Mouse (Mus musculus) liver, embryonic 15.5 days (tissue): ENCODE measurements around the gene Olfr574. TPM values are rescaled to one million over a fixed set of nuclear protein-coding genes. Genes with fewer than 3 reads are reported as not detected.

Source experiments
- ATAC-seq: fragments of 200-750 bp; cut with Nextera tagmentation; 2 replicates; pipeline ENCODE4 v1.8.0; 2017; ENCODE audit warnings: moderate number of reproducible peaks, mild to moderate bottlenecking, moderate library complexity; ENCODE audit not compliant: insufficient read depth
- H3K27ac ChIP-seq: fragments of 300-500 bp; sonication (generic); replicated peaks from 2 replicates; pipeline ENCODE4 v1.5.1; 2015; ENCODE audit warnings: mild to moderate bottlenecking, inconsistent platforms
- H3K27me3 ChIP-seq: fragments of 300-500 bp; sonication (generic); 2 replicates; pipeline ENCODE4 v1.6.1; 2015; ENCODE audit warnings: mild to moderate bottlenecking, inconsistent platforms
- H3K36me3 ChIP-seq: fragments of 300-500 bp; sonication (generic); replicated peaks from 2 replicates; pipeline ENCODE4 v1.6.1; 2015; ENCODE audit warnings: moderate library complexity, mild to moderate bottlenecking, inconsistent platforms
- H3K4me1 ChIP-seq: fragments of 300-500 bp; sonication (generic); replicated peaks from 2 replicates; pipeline ENCODE4 v1.6.1; 2015; ENCODE audit warnings: inconsistent platforms
- H3K4me2 ChIP-seq: fragments of 300-500 bp; sonication (generic); 2 replicates; pipeline ENCODE4 v1.6.1; 2015; ENCODE audit warnings: moderate library complexity, mild to moderate bottlenecking, inconsistent platforms
- H3K4me3 ChIP-seq: fragments of 300-500 bp; sonication (generic); replicated peaks from 2 replicates; pipeline ENCODE4 v1.5.1; 2015; ENCODE audit warnings: mild to moderate bottlenecking, inconsistent platforms
- H3K9ac ChIP-seq: fragments of 300-500 bp; sonication (generic); 2 replicates; pipeline ENCODE4 v1.6.1; 2015; ENCODE audit warnings: moderate library complexity, mild to moderate bottlenecking, inconsistent platforms
- H3K9me3 ChIP-seq: fragments of 300-500 bp; sonication (generic); replicated peaks from 2 replicates; pipeline ENCODE4 v1.6.1; 2016; ENCODE audit warnings: inconsistent platforms
- WGBS: fragments of 180-500 bp; shearing (Covaris S2); methylation state at CpG from one replicate; pipeline ENCODE4 v1.1.7; 2015; ENCODE audit warnings: mixed read lengths; ENCODE audit not compliant: insufficient replicate concordance; 5-methylcytosine and 5-hydroxymethylcytosine counted together
- polyA plus RNA-seq: library from polyadenylated mRNA; unstranded; fragments of >200 nt; fragmentation: Nextera tagmentation; extraction: Ambion mirVana; gene quantifications from 2 replicates; pipeline ENCODE4 v1.2.1, GENCODE M21; 2015

Olfr574 gene
- polyA plus RNA-seq: not detected in 2 replicates

DNA sequence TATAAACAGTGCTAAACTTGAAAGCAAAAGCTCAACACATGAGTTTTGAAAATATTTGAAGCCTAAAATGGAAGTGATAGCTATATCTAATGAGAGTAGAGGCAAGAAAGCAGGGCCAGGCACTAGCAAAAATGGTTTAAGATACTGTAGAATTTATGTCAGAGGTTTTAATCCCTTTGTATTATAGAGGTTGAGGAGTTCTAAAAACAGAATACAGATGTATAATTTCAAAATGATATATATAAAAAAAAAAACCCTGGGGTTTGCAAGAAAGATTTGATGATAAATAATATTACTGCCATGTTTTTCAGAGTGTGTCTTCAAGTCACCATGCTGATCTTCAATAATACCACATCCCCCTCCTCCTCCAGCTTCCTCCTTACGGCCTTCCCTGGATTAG, at the start of gene Olfr574:
Gene Olfr574, plus strand, starts transcription at position 301 of the 400 bp plus-strand sequence.
- Histone ChIP-seq H3K4me1 (no peaks in the 10 kb centered on the region), H3K36me3 (no peaks in the 10 kb centered on the region), H3K9me3 (no peaks in the 10 kb centered on the region), H3K4me2 (no peak within 1 kb of the TSS), H3K27ac (no peak within 1 kb of the TSS), H3K4me3 (no peak within 1 kb of the TSS), H3K9ac (no peak within 1 kb of the TSS), H3K27me3 (no peaks in the 10 kb centered on the region)
- no peak for ATAC-seq
- 81% methylated on average over 1 of the region's 1 CpGs for WGBS

DNA sequence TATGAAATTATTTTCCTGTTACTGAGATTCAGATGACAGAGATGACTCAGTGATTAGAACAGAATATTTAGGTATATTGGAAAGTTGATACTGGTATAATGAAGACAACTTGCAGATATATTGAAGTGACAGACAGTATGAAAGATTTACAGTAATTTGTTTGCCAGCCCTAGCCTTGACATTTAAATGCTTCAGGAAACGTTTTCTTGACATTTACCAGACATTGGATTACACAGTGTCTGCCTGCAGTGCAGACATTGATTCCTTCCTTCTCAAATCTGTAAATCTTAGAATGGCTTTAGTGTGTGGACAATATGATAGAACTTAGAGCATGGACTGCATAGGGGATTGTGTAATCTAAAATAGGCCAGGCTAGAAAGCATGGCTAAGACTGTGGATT, 33.0 kb upstream of the Olfr574 start:
- Histone ChIP-seq H3K9me3 (no peaks in the 10 kb centered on the region), H3K4me3 (no peak overlapping the region), H3K9ac (no peak overlapping the region), H3K27me3 (no peaks in the 10 kb centered on the region), H3K27ac (no peak overlapping the region), H3K36me3 (no peaks in the 10 kb centered on the region), H3K4me2 (no peak overlapping the region), H3K4me1 (no peaks in the 10 kb centered on the region)
- 14% methylated on average over 1 of the region's 1 CpGs for WGBS
- ATAC-seq: no peak

DNA sequence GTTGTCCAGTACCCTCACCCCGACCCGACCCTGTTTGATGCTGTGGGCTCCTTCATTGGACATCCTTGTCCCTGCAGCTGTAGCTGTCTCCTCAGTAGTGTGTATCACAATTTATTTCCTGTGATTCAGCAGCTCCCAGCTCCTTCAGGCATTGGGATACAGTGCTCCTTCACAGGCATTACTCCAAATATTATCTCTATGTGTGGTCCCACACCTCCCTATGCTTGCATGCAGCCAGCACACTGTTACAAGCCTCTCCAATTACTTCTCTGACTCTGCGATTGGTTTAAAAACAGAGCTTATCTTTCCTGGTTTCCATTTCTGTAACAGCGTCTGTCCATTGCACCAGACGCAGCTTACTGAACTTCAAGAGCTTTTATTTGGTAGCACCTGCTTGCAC, 31.9 kb upstream of the Olfr574 start:
- 48% methylated on average over 5 of the region's 5 CpGs for WGBS
- Histone ChIP-seq H3K4me3 (no peak overlapping the region), H3K4me1 (no peaks in the 10 kb centered on the region), H3K9me3 (no peaks in the 10 kb centered on the region), H3K36me3 (no peaks in the 10 kb centered on the region), H3K27ac (no peak overlapping the region), H3K4me2 (no peak overlapping the region), H3K27me3 (no peaks in the 10 kb centered on the region), H3K9ac (no peak overlapping the region)
- no peak for ATAC-seq

DNA sequence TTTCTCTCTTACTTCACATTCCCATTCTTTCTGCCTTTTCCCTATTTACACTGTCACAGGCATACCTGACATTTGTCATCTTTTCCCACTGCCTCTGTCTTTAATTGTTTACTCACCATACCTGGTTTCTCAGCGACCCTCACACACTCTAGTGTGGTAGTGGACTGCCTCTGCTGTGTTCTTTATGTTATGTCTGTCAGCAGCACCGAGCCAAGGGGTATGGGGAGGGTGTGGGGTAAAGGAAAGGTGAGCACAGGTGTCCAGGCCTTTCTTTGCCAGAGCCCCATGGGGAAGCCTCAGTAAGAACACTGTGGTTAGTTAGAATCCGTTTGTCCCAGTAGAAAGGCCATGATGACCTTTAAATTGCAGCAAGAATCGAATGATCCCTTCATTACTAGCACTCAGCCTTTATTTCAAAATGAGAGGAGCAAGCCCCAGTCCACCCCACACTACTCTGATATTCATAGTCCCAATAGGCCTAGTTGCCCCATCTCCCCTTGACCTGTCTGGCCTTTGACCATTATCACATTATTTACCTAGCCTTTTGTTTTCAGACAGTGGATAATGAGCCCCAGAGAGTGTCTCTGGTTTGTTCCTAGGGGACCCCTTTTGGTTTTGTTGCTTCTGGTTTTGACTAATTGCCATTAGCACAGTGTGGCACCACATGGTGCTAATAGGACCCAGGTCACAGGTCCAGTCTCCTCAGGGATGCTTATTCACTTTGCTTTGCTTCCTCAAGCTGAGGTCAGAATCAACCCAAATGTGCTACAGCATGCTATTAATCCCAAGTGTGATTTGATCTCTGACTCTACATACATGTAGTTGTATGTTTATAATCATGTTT, 31.0 kb upstream of the Olfr574 start, which contains the start of gene Olfr571:
Gene Olfr571, minus strand, starts transcription at position 505 of the 844 bp plus-strand sequence.
- no peak within 1 kb of the TSS for H3K9ac ChIP-seq
- ATAC-seq: no peak
- H3K36me3 ChIP-seq: no peaks in the 10 kb centered on the region
- no peak within 1 kb of the TSS for H3K27ac ChIP-seq
- no peaks in the 10 kb centered on the region for H3K27me3 ChIP-seq
- H3K4me1 ChIP-seq: no peaks in the 10 kb centered on the region
- WGBS: 50% methylated on average over 4 of the region's 4 CpGs
- H3K4me2 ChIP-seq: no peak within 1 kb of the TSS
- no peak within 1 kb of the TSS for H3K4me3 ChIP-seq
- H3K9me3 ChIP-seq: no peaks in the 10 kb centered on the region

DNA sequence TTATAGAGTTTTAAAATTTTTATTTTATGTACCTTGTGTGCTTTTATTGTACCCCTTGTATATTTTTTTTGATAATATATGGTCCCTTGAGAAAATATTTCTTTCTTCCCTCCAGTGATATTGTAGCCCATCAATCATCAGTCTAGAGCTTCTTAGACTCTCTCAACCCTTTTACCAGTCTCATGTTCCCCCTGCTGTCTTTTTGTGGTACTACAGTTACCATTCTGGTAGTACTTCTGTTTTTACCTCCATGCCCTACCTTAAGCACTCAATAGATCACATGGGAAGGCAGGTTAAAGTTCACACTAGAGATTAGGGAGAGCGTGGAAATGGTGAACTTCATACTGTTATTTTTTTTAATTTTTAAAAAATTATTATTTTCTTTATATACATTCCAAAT, 28.6 kb upstream of the Olfr574 start:
- no peaks in the 10 kb centered on the region for H3K27me3 ChIP-seq
- no peaks in the 10 kb centered on the region for H3K36me3 ChIP-seq
- H3K27ac ChIP-seq: no peak overlapping the region
- ATAC-seq: no peak
- no peaks in the 10 kb centered on the region for H3K9me3 ChIP-seq
- no peak overlapping the region for H3K4me3 ChIP-seq
- H3K4me2 ChIP-seq: no peak overlapping the region
- WGBS: 5% methylated on average over 1 of the region's 1 CpGs
- no peak overlapping the region for H3K9ac ChIP-seq
- H3K4me1 ChIP-seq: no peaks in the 10 kb centered on the region

DNA sequence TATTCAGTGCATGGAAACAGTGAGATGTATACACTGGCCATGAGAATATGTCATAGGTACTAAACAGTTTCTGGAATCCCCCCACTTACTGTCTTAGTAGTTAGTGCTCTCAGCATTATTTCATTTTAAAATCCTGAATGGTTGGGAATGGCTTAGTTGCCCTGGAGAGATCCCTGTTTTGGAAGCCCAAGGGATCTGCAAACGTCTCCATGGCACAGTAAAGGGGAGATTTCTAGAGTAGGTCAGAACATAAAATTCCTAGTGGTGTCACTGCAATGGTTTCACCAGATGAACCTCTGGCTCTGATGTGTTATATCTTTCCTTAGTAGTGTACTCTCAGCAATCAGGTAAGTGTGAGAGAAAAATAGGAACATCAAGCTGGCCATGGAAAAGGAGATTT, 24.2 kb upstream of the Olfr574 start, which contains the start of gene Olfr572:
Gene Olfr572, plus strand, starts transcription at position 301 of the 400 bp plus-strand sequence.
- H3K9me3 ChIP-seq: no peaks in the 10 kb centered on the region
- no peak within 1 kb of the TSS for H3K4me2 ChIP-seq
- no peak within 1 kb of the TSS for H3K27ac ChIP-seq
- no peak for ATAC-seq
- H3K9ac ChIP-seq: no peak within 1 kb of the TSS
- WGBS: 30% methylated on average over 1 of the region's 1 CpGs
- H3K36me3 ChIP-seq: no peaks in the 10 kb centered on the region
- H3K27me3 ChIP-seq: no peaks in the 10 kb centered on the region
- no peak within 1 kb of the TSS for H3K4me3 ChIP-seq
- no peaks in the 10 kb centered on the region for H3K4me1 ChIP-seq

DNA sequence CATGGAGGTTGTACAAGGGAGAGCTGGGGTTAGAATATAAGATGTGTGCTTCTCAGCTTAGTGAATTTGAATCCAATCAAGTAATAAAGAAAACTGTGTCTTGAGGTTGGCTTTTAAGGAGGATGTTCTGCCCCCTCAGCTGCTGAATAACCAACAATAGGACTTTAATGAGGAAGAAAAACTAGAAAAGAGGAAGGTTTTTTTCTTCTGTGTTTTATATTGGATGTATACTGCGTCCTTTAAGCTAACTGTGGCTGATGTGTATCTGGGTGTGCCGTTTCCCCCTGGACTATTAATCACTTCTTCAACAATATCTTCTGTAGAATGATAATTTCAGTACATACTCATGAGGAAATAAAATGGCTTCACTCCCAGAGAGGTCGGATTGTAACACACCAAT, 21.2 kb upstream of the Olfr574 start:
- no peak overlapping the region for H3K4me3 ChIP-seq
- H3K4me1 ChIP-seq: no peaks in the 10 kb centered on the region
- no peak overlapping the region for H3K9ac ChIP-seq
- H3K36me3 ChIP-seq: no peaks in the 10 kb centered on the region
- 28% methylated on average over 3 of the region's 3 CpGs for WGBS
- H3K4me2 ChIP-seq: no peak overlapping the region
- no peak for ATAC-seq
- H3K27me3 ChIP-seq: no peaks in the 10 kb centered on the region
- H3K27ac ChIP-seq: no peak overlapping the region
- H3K9me3 ChIP-seq: no peaks in the 10 kb centered on the region

DNA sequence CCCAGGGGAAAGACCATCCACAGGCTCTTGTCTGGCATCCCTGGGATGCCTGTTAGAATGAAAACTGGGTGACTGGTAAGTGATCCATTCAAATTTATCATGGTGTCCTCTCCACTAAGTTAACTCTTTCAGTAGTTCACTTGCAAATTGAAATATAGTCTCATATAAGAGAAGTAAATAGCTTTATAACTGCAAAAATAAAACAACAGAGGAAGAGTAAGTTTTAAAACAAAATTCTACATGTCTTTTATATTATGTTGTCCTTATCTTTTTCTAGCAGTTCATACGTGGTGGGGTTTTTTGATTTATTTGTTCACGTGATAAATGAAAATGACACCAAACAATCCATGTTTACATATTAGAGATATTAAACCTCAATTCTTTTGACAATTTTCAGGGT, 5.8 kb upstream of the Olfr574 start, which contains the start of gene Olfr573-ps1:
Gene Olfr573-ps1, minus strand, starts transcription at position 101 of the 400 bp plus-strand sequence.
- H3K4me3 ChIP-seq: no peak within 1 kb of the TSS
- no peaks in the 10 kb centered on the region for H3K36me3 ChIP-seq
- no peak within 1 kb of the TSS for H3K27ac ChIP-seq
- no peak within 1 kb of the TSS for H3K4me2 ChIP-seq
- 71% methylated on average over 2 of the region's 2 CpGs for WGBS
- ATAC-seq: no peak
- no peaks in the 10 kb centered on the region for H3K27me3 ChIP-seq
- no peaks in the 10 kb centered on the region for H3K4me1 ChIP-seq
- H3K9me3 ChIP-seq: no peaks in the 10 kb centered on the region
- no peak within 1 kb of the TSS for H3K9ac ChIP-seq

DNA sequence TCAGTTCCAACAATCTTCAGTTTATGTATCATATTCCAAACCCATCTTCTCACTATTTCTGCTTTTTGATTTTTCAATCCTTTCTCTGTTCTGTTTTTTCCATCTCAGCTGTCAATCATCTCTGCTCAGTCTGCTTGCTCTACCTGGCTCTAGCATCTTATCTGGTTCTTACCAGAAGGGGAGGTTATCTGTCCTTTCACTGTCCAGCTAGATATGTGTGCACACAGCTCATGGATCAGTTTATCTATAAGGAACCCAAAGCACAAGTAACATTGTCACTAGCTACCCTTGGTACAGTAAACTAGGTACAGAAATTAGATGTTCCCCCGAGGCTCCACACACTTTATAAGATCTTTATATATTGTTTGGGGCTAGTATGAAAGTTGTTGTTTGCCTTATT, 4.8 kb upstream of the Olfr574 start:
- Histone ChIP-seq H3K9ac (no peak overlapping the region), H3K36me3 (no peaks in the 10 kb centered on the region), H3K4me3 (no peak overlapping the region), H3K27ac (no peak overlapping the region), H3K4me2 (no peak overlapping the region), H3K9me3 (no peaks in the 10 kb centered on the region), H3K4me1 (no peaks in the 10 kb centered on the region), H3K27me3 (no peaks in the 10 kb centered on the region)
- WGBS: 33% methylated on average over 1 of the region's 1 CpGs
- peak; percentile 70 for ATAC-seq

DNA sequence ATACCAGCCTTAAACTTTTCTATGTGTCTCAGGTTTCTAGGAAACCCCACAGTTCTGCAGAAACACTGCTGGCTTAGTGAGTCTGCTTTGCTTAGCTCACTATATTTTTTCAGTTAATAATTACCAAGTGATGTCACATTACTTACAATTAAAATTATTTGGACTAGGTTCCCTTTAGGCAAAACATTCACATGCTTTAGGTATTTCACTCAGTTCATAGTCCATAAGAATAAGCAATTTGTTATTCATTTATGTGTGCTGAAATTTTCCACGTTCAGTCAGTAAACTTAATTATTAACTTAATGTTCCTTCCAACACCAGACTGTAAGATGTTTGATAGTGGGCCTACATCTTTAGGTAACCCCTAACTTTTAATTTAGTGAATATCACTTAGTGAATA, 2.5 kb downstream of the Olfr574 start:
- Histone ChIP-seq H3K27me3 (no peaks in the 10 kb centered on the region), H3K36me3 (no peaks in the 10 kb centered on the region), H3K4me1 (no peaks in the 10 kb centered on the region), H3K4me3 (no peak overlapping the region), H3K4me2 (no peak overlapping the region), H3K27ac (no peak overlapping the region), H3K9me3 (no peaks in the 10 kb centered on the region), H3K9ac (no peak overlapping the region)
- 32% methylated on average over 1 of the region's 1 CpGs for WGBS
- ATAC-seq: no peak

DNA sequence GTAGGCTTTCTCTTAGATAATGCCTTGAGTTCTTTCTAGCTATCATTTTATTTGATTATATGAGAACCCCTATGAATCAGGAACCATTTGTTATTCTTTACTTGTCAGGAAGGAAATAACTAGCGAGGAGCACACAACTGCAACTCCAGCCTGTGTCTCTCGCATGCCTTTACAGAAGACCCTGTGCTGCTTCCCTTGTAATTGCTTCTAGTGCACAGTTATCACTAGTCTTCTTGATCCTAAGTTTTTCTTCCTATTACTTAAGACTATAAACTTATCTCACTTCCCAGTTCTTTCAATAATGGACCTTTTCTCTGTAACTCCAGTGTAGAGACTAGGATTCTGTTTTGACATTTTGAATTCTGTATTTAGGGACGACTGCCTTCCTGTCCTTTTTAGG, 9.9 kb downstream of the Olfr574 start:
- Histone ChIP-seq H3K36me3 (no peaks in the 10 kb centered on the region), H3K27ac (peak overlapping the region; percentile 64), H3K4me2 (no peak overlapping the region; the same call in 1 of the 2 replicates), H3K4me1 (no peaks in the 10 kb centered on the region), H3K9me3 (no peaks in the 10 kb centered on the region), H3K9ac (no peak overlapping the region), H3K27me3 (no peaks in the 10 kb centered on the region), H3K4me3 (no peak overlapping the region)
- peak; percentile 67; the same call in 1 of the 2 replicates for ATAC-seq
- WGBS: 44% methylated on average over 3 of the region's 3 CpGs
